Mouse (Mus musculus) layer of hippocampus, adult 2 months (tissue): ENCODE data around the gene Papln. TPM values are rescaled to one million over a fixed set of nuclear protein-coding genes. Genes with fewer than 3 reads are reported as not detected.

Source experiments
- DNase-seq, 2 experiments: peaks; one replicate each; pipeline ENCODE4 v3.0.0; 2022; ENCODE audit warnings: low spot score in 2 of 2
- H3K27ac ChIP-seq: fragments of 200-600 bp; 2 replicates; pipeline ENCODE4 v1.8.1; 2022
- H3K4me3 ChIP-seq: fragments of 200-600 bp; 2 replicates; pipeline ENCODE4 v1.8.1; 2022; ENCODE audit warnings: mild to moderate bottlenecking
- CTCF ChIP-seq: fragments of 200-600 bp; conservative IDR thresholded peaks from 2 replicates; pipeline ENCODE4 v1.8.1; 2022; ENCODE audit warnings: antibody characterized with exemption, mild to moderate bottlenecking, moderate library complexity
- long read RNA-seq, 2 experiments: library from polyadenylated mRNA; stranded (forward); transcript quantifications; one replicate each; pipeline ENCODE4 v2.0.0; 2021; ENCODE audit warnings: borderline mapping rate in 2 of 2
- total RNA-seq, 2 experiments: library from RNA; stranded (reverse); gene quantifications; 2 replicates each; pipeline ENCODE4 v1.2.3; 2021

Gene Papln
- total RNA-seq = 1 to 10 TPM; 2.4 to 4.0 TPM
- long read RNA-seq, experiment 1 = 0 reads
- long read RNA-seq, experiment 2 = 0 reads

DNA sequence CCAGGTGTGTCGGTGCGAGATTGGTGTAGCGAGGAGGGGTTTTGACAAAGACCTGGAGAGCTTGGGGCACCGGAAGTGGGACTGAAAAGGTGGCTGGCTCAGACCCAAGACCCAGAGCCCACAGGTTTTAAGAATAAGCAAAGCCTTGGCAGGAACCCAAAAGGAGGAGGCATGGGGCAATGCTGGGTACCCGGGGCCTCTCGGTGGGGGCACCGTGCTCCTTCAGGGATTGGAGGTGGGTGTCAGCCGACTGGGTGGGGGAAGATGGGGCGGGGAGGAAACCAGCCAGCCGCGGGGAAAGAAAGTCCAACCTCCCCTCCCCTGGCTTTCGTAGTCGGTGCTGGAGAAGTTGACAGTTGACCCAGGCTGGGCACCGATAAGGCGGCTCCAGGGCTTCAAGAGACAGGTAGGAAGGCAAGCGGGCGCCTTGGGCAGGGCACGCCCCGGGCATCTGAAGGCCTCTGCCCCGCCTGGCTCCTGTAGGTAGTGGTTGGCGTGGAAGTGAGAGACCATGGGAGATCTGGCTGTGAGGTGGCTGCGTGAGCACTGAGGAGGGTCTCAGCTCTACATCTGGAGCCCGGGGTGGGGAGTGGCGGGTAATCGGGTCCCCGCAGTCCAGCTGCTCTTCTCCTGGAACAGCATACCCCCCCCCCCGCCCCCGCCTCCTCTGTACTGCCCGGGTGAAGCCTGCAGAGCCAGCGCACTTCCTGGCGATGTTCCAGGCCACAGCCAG lies at the start of gene Papln:
Papln (plus strand) TSS at position 324 of the 733 bp plus-strand sequence.
- TF ChIP-seq CTCF = no peak
- DNase-seq = no peak
- no peak within 1 kb of the TSS for H3K27ac ChIP-seq
- peak within 1 kb of the TSS; percentile 50 for H3K4me3 ChIP-seq

DNA sequence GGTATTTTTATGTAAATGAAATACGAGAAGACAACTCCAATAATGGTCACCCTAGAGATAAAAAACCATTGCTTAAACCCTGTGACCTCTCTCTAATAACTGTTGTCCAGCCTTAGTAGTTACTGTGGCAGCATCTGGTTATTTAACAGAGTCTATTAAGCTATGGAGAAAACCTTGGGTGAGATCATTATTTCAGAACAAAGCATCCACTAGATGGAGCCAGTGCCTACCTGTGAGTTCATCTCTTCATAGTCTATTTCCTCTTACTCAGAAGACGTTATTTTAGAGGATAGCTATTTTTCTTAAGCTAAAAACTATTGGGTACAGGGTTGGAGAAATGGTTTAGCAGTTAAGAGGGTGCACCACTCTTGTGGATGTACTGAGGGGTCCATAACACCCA lies 49.7 kb upstream of the Papln start:
- Histone ChIP-seq H3K4me3 (no peak overlapping the region), H3K27ac (peak overlapping the region; percentile 46; the same call in 1 of the 2 replicates)
- peak; percentile 64 to 68 for DNase-seq
- peak; percentile 91 for TF ChIP-seq CTCF

DNA sequence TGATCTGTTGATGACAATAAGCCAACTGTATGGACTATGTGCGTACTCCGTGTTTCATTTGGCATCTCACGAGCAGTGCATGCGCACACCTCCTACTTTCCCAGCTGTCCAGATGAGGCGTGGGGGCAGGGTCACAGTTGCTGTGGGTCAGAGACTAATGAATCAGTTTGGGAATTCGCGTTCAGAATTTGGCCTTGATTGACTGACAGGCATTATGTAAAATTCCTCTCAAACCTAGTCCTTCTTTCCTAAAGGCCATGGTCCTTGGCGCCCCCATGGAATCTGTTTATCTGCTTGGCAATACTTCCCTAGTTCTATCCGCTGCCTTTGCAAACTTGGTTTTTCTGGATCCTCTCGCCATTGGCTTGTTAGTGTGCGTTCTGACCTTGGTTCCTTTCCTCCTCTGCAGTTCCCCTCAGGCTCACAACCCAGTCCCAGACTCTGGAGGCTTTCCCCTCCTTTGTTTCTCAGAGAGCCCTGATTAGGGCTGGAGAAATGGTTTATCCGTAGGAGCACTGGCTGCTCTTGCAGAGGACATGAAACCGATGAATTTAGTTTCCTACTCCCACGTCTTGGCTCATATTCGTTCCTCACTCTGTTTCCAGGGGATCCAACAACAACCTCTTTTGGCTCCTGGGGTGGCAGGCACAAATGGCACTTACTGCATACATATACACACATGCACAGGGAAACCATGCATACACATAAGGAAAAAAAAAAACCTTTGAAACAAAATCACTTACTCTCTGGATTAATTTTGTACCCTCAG lies 46.8 kb upstream of the Papln start:
- peak; percentile 37 to 46 for DNase-seq
- H3K27ac ChIP-seq = peak overlapping the region; percentile 91
- no peak overlapping the region for H3K4me3 ChIP-seq
- no peak for TF ChIP-seq CTCF

DNA sequence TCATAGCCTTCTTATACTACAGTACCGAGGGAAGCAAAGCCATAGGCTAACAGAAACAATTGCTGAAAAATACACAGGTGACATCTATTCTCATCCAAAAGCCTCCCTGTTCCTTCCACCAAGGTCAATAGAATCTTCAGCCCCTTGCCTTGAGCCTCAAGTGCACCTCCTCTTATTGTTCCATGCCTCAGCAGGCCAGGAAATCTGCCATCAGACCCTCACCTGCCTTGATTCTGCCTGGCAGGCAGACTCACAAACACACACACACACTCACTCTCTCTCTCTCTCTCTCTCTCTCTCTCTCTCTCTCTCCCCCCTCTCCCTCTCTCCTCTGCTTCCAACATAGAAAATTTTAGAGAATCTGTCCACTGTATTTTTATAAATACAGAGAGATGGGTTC lies 44.0 kb upstream of the Papln start:
- no peak for TF ChIP-seq CTCF
- H3K4me3 ChIP-seq = no peak overlapping the region
- DNase-seq = no peak

DNA sequence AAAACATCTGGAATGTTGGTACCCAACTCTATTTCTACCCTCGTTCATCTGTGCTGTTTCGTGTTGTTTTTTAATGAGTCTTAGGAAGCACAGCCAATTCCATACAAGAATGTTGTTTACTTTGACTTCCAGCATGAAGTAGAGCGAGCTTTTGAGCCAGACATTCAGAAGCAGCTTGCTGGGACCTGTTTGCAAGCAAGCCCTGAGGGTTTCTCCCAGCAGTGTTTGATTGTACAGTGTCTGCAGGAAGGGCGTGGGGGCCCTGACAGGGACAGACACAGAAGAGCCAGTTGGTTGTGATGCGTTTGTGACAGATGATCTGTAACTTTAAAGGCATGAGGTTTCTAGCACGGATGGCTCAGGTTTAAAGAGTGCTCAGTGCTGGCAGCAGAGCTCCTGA lies 42.2 kb upstream of the Papln start:
- peak overlapping the region; percentile 58 for H3K27ac ChIP-seq
- H3K4me3 ChIP-seq = no peak overlapping the region
- DNase-seq = no peak
- no peak for TF ChIP-seq CTCF

More for the DNA sequence above, 44.0 kb upstream of the Papln start:
- H3K27ac ChIP-seq = no peak overlapping the region

DNA sequence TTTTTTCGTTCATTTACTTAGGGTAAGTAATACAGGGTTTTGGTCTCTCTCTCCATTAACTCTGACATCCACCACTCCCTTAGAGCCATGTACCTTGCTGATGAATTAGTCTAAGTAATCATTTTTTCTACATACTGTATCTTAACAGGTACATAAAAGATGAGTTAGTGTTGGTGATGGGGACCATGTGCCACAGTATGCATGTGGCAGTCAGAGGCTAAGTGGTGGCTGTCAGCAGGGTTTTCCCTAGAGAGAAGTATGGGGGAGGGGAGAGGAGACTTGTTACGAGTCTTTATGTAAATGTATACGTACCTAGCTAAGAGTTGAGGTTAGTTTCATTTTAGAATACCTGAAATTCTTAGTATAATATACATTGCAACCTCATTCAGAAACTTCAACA lies 40.4 kb upstream of the Papln start:
- H3K4me3 ChIP-seq = no peak overlapping the region
- no peak overlapping the region for H3K27ac ChIP-seq
- no peak for TF ChIP-seq CTCF
- no peak for DNase-seq

DNA sequence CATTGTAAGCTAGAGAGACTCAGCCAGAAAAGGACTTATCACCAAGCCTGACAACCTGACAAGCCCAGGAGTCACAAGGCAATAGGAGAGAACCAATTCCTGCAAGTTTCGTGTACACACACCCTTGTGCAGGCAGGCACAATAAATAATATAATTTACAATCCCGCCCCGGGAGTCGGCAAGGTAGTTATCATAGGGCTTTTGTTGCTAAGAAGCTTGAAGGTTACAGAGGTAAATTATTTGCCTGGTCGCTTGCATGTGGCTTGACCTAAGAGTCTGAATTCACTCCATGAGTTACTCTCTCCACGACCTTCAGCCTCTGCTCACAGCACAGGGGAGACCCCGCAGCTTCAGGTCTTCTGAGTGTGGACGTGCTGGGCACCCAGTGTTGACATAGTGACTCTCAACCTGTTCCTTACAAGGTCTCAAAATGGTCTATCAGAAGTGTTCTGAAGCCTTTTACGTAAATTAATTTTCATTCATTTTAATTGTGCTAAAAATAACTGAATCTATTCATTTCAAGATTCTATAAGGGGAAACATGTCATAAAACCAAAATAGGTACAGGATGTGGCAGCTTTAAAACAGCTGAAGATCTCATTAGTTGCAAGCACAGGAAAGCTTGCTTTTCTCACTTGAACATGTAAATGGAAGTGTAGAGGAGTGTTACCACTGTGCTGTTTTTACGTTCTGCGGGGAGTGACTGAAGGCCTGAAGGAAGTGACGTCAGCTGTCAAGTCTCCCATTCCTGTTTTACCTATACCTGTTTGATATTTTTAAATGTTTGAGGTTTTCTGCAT lies 36.7 kb upstream of the Papln start:
- DNase-seq = no peak
- Histone ChIP-seq H3K27ac (no peak overlapping the region), H3K4me3 (no peak overlapping the region)
- no peak for TF ChIP-seq CTCF

DNA sequence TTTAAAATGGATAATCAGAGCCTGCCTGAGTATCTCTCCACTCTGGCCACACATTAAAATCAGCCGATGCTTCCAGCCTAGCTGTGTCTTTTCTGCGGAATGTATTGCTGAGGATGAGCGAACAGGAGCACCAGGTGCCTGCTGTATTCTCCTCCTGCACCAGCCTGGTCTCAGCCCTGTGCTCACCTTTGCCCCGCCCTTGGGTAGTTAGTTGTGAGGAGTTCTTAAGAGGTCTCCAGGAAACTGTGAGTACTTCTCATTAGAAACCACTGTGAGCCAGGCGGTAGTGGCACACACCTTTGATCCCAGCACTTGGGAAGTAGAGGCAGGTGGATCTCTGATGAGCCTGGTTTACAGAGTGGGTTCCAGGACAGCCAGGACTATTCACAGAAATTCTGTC lies 31.2 kb upstream of the Papln start:
- no peak for DNase-seq
- no peak overlapping the region for H3K27ac ChIP-seq
- no peak overlapping the region for H3K4me3 ChIP-seq
- TF ChIP-seq CTCF = no peak

DNA sequence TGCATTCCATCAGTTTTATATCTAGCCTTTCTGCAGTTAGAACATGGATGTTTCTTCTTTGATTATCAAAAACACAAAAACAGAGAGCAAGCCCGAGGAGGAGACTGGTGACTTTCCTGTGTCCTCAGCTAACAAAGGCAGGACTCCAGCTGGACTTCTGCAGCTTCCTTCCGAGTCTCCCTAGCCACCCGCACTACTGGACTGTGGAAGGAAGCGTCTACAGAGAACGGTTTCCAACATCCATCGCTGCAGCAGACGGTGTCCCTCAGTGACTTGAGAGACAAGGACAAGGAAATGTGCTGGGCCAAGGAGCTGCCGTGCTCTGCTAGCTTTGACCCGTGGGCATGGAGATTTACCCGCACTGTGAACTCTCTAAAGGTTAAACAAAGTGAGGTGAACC lies 29.4 kb upstream of the Papln start:
- H3K4me3 ChIP-seq = no peak overlapping the region
- TF ChIP-seq CTCF = no peak
- no peak overlapping the region for H3K27ac ChIP-seq
- DNase-seq = no peak

DNA sequence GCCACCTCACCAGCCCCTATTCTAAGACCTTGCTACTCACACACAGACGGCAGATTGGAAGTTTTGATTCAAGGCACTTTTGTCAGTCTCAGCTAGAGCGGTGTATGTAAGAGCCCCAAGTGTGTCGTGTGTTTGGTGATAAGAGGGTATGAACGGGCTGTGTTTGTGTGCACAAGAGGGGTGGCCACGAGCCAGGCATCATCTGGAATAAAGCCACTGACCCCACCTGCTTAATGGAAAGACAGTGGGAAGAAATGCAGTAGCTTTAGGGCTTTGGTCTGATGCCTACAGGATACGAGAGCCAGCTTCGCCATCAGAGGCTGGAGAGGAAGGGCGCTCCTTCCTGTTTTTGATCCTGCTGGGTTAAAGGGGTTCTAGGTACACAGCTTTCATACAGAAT lies 27.2 kb upstream of the Papln start:
- no peak for TF ChIP-seq CTCF
- Histone ChIP-seq H3K4me3 (no peak overlapping the region), H3K27ac (no peak overlapping the region)
- no peak for DNase-seq

DNA sequence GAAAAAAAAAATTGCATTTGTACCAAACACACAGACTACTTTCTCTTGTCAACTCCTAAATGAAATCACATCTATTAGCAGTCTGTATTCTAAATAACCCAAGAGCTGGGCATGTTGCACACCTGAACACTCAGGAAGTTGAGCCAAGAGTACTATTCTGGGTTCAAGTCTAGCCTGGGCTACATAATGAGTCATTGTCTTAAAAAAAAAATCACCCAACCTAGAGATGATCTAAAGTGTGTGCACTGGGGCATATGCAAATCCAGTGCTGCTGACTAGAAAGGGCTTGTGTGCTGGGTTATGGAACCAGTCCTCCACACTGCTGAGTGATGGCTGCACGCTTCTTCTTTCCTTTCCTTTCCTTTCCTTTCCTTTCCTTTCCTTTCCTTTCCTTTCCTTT lies 24.8 kb upstream of the Papln start:
- Histone ChIP-seq H3K27ac (no peak overlapping the region), H3K4me3 (no peak overlapping the region)
- no peak for TF ChIP-seq CTCF
- DNase-seq = no peak

DNA sequence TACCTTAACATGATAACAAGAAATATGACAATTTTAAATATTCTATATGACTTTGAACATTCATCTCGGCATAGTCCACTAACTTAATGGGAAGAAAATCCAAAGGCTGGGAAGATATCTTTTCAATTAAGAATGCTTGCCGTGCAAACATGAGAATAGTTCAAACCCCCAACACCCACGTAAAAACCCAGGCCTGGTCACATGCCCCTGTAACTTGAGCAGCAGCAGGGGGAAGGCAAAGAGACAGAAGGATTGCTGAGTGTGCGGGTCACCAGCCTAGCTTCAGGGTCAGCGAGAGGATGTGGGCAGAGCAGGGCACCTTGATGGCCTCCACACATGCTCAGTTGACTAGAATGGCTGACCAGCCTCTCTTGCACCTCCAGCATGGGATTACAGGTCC lies 21.7 kb upstream of the Papln start:
- Histone ChIP-seq H3K27ac (no peak overlapping the region), H3K4me3 (no peak overlapping the region)
- DNase-seq = no peak
- TF ChIP-seq CTCF = no peak

DNA sequence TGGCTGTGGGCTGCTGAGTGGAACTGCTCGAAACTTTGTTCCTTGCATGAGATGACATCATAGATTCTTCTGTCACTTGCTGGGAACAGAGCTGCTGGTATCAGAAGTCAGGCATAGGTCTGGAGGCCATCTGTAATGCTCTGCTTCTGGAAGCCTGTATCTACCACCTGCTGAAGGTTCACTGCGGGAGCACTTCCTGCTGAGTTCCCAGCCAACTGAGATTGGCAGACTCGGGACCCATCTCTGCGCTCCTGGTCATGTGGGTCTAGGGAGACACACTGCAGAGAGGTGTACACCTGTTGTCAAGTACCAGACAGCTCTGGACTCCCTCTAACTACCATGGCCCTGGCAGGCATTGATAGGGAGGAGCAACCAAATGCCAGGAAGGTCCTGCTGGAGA lies 20.6 kb upstream of the Papln start:
- no peak for TF ChIP-seq CTCF
- no peak overlapping the region for H3K4me3 ChIP-seq
- DNase-seq = peak in 1 of 2 experiments; percentile 28
- no peak overlapping the region for H3K27ac ChIP-seq
